ENCODE assay signal across 18 mouse cellular contexts in genomic region chr5:99414293-99414692, GRCm38 (mm10).
A peak's percentile ranks its signal among the peaks of the same experiment; 100 is the strongest.
DNase-seq lines count a peak whose midpoint lies in the region; ATAC-seq and TF ChIP-seq lines count a peak whose summit lies in the region.
"Had no signal": no experiment of that assay in that cellular context is flagged by ENCODE, and none has a peak within 500 bp of the region (broad histone marks: within the 10 kb centered on the region; RNA-seq: fewer than 3 reads in every experiment).

No protein-coding gene starts in this region.

- H3K36me3 ChIP-seq in splenic B cell, adult 2 months (ENCODE audit: control insufficient read depth, insufficient read depth, low read length, poor library complexity, severe bottlenecking): no peaks in the 10 kb centered on the region
- no peaks in the 10 kb centered on the region for H3K36me3 ChIP-seq in embryonic facial prominence, embryonic 10.5 days (replicated peaks)
- H3K36me3 ChIP-seq: forebrain, embryonic 12.5 days; neural tube, embryonic 13.5 days had no signal

- H3K4me1 ChIP-seq in lung, adult 2 months (ENCODE audit: control insufficient read depth, insufficient read depth, low read length): no peaks in the 10 kb centered on the region
- peaks cover 25% of the 10 kb centered on the region for H3K4me1 ChIP-seq in bone marrow macrophage, adult 2 months (ENCODE audit: control insufficient read depth, insufficient read depth, low read length)
- H3K4me1 ChIP-seq in embryonic facial prominence, embryonic 10.5 days: no peaks in the 10 kb centered on the region
- H3K4me1 ChIP-seq: forebrain, embryonic 12.5 days; neural tube, embryonic 13.5 days had no signal

- no peak for TF ChIP-seq POLR2A in lung, adult 2 months (IDR thresholded peaks at IDR 0.05; ENCODE audit: borderline replicate concordance, extremely low read depth, low read depth, low read length)
- TF ChIP-seq POLR2A in bone marrow macrophage, adult 2 months (IDR thresholded peaks at IDR 0.05; ENCODE audit: borderline replicate concordance, low read depth, low read length): no peak

- H3K9me3 ChIP-seq in embryonic facial prominence, embryonic 10.5 days: no peaks in the 10 kb centered on the region
- H3K9me3 ChIP-seq: forebrain, embryonic 12.5 days; neural tube, embryonic 13.5 days had no signal

- peak overlapping the region; percentile 82 for H3K27ac ChIP-seq in bone marrow macrophage, adult 2 months (ENCODE audit: insufficient read depth, low read depth, low read length)
- no peak overlapping the region for H3K27ac ChIP-seq in embryonic facial prominence, embryonic 10.5 days (replicated peaks)
- H3K27ac ChIP-seq: forebrain, embryonic 12.5 days; liver, embryonic 14.5 days; neural tube, embryonic 13.5 days had no signal

- peak; percentile 43 for DNase-seq in lung, postnatal 25 days (ENCODE audit: low spot score)
- DNase-seq in lung, adult 2 months: no peak
- DNase-seq in splenic B cell, adult 2 months (ENCODE audit: low read depth, low spot score): peak; percentile 93
- no peak for DNase-seq in embryonic facial prominence, embryonic 10.5 days (ENCODE audit: low spot score)
- no peak for DNase-seq in thymus, adult 18-20 months
- DNase-seq: adrenal gland, adult 8-10 months; cerebellum, adult 2 months; heart, adult 18-20 months; heart, postnatal 36 days; kidney, postnatal 10 days; thymus, postnatal 36 days had no signal

- WGBS in lung, adult 2 months: 82% methylated on average over 6 of the region's 6 CpGs
- WGBS in embryonic facial prominence, embryonic 10.5 days: 91% methylated on average over 6 of the region's 6 CpGs

- no peaks in the 10 kb centered on the region for H3K27me3 ChIP-seq in splenic B cell, adult 2 months (ENCODE audit: control insufficient read depth, insufficient read depth, low read length, poor library complexity, severe bottlenecking)
- no peaks in the 10 kb centered on the region for H3K27me3 ChIP-seq in embryonic facial prominence, embryonic 10.5 days (replicated peaks; ENCODE audit: low read depth, poor library complexity, severe bottlenecking)
- H3K27me3 ChIP-seq: forebrain, embryonic 12.5 days; neural tube, embryonic 13.5 days had no signal

- no peak overlapping the region for H3K4me3 ChIP-seq in lung, adult 2 months (replicated peaks; ENCODE audit: extremely low read depth, low read depth, low read length)
- no peak overlapping the region for H3K4me3 ChIP-seq in bone marrow macrophage, adult 2 months (ENCODE audit: insufficient read depth, low read length)
- H3K4me3 ChIP-seq in embryonic facial prominence, embryonic 10.5 days: no peak overlapping the region
- H3K4me3 ChIP-seq: forebrain, embryonic 12.5 days; neural tube, embryonic 13.5 days had no signal

- no peak for TF ChIP-seq CTCF in lung, adult 2 months (IDR thresholded peaks at IDR 0.05; ENCODE audit: insufficient read depth, low read length)
- TF ChIP-seq CTCF in bone marrow macrophage, adult 2 months (IDR thresholded peaks at IDR 0.05; ENCODE audit: low read depth, low read length): no peak

- ATAC-seq in megakaryocyte progenitor cell, adult 5-6 weeks (replicated peaks; ENCODE audit: poor library complexity): peak; percentile 74
- ATAC-seq: hindbrain, embryonic 16.5 days; intestine, embryonic 16.5 days had no signal

Comparison
In these comparisons a context has a peak if more than half of its experiments do, and no peak if none do; other contexts are left out.
1. DNase-seq: peak in lung, postnatal 25 days (single experiment) and splenic B cell, adult 2 months (single experiment); none in lung, adult 2 months (single experiment), embryonic facial prominence, embryonic 10.5 days (single experiment) and thymus, adult 18-20 months (0 of 2).